8 mouse cellular contexts compared by ENCODE assay signal in genomic region chr11:70055618-70056214, GRCm38 (mm10). TPM values are rescaled to one million over a fixed set of nuclear protein-coding genes. Genes with fewer than 3 reads are reported as not detected.
A peak's percentile ranks its signal among the peaks of the same experiment; 100 is the strongest.
DNase-seq lines count a peak whose midpoint lies in the region; ATAC-seq lines count a peak whose summit lies in the region.

No protein-coding gene starts in this region.

- intact Hi-C loops in left cerebral cortex, postnatal 14 days (cut with DNase I), result loop anchor here (5.0 kb wide), 1 partner anchor 157 kb away; the partner anchor contains the start of gene Slc16a11

- DNase-seq in cerebellum, adult 11 months, result peak; percentile 66
- no peak for DNase-seq in cerebellum, adult 11-12 months
- DNase-seq in cerebellum, adult 9-10 months, result peak; percentile 77
- DNase-seq in frontal cortex, postnatal 36 days (ENCODE audit: low spot score in 2 of 2), result peak; percentile 60 to 69
- DNase-seq in left cerebral cortex, postnatal 14 days (ENCODE audit: low spot score in 2 of 2), result peak; percentile 61 to 83
- peak; percentile 80 for DNase-seq in mesoderm, embryonic 11.5 days (ENCODE audit: low read depth, low spot score)
- peak; percentile 59 for DNase-seq in spleen, adult 12 weeks (ENCODE audit: low spot score)

- WGBS in hindbrain, embryonic 13.5 days, result 29% methylated on average over 18 of the region's 18 CpGs

- ATAC-seq in hindbrain, embryonic 13.5 days (ENCODE audit: low FRiP score), result peak; percentile 39

- H3K9ac ChIP-seq in hindbrain, embryonic 13.5 days, result no peak overlapping the region

- no peak overlapping the region for H3K27ac ChIP-seq in hindbrain, embryonic 13.5 days

- H3K9me3 ChIP-seq in hindbrain, embryonic 13.5 days, result no peaks in the 10 kb centered on the region

- H3K4me3 ChIP-seq in hindbrain, embryonic 13.5 days, result no peak overlapping the region

- H3K4me2 ChIP-seq in hindbrain, embryonic 13.5 days, result 0 out of 2 replicates have a peak overlapping the region, but pooled peaks have one; percentile 13

- no peaks in the 10 kb centered on the region for H3K36me3 ChIP-seq in hindbrain, embryonic 13.5 days

- no peaks in the 10 kb centered on the region for H3K4me1 ChIP-seq in hindbrain, embryonic 13.5 days (replicated peaks)

- H3K27me3 ChIP-seq in hindbrain, embryonic 13.5 days, result 0 out of 2 replicates have a peak, but pooled peaks cover 5% of the 10 kb centered on the region

RNA-seq across cellular contexts. Expression of gene Asgr1, which starts 1.8 kb away (rescaled TPM):
- 1.5 and 1.7 TPM in 2 replicates for polyA plus RNA-seq in hindbrain, embryonic 13.5 days (2015; fragmentation: Nextera tagmentation; extraction: Ambion mirVana)
- total RNA-seq in left cerebral cortex, postnatal 14 days (2021), result 1 to 10 TPM; 1.9 to 2.4 TPM

RNA-seq across cellular contexts. Expression of gene Asgr2, which starts 36.7 kb away (rescaled TPM):
- not detected in 2 replicates for polyA plus RNA-seq in hindbrain, embryonic 13.5 days (2015; fragmentation: Nextera tagmentation; extraction: Ambion mirVana)
- not detected for total RNA-seq in left cerebral cortex, postnatal 14 days (2021)

RNA-seq across cellular contexts. Expression of gene Dlg4, which starts 39.0 kb away (rescaled TPM):
- polyA plus RNA-seq in hindbrain, embryonic 13.5 days (2015; fragmentation: Nextera tagmentation; extraction: Ambion mirVana), result 28.1 TPM in 2 replicates
- 1,000 to 10,000 TPM in 1 of 2 experiments, 100 to 1,000 TPM in 1; 1,000 to 1,075 TPM for total RNA-seq in left cerebral cortex, postnatal 14 days (2021)

RNA-seq across cellular contexts. Expression of gene Acadvl, which starts 40.5 kb away (rescaled TPM):
- polyA plus RNA-seq in hindbrain, embryonic 13.5 days (2015; fragmentation: Nextera tagmentation; extraction: Ambion mirVana), result 56.9 and 59.4 TPM in 2 replicates
- 10 to 100 TPM; 50.7 to 53.6 TPM for total RNA-seq in left cerebral cortex, postnatal 14 days (2021)

RNA-seq across cellular contexts. Expression of gene Dvl2, which starts 55.3 kb away (rescaled TPM):
- polyA plus RNA-seq in hindbrain, embryonic 13.5 days (2015; fragmentation: Nextera tagmentation; extraction: Ambion mirVana), result 26.8 and 28.6 TPM in 2 replicates
- total RNA-seq in left cerebral cortex, postnatal 14 days (2021), result 10 to 100 TPM; 27.3 to 30.0 TPM
